Mouse (Mus musculus) liver, embryonic 14.5 days (tissue): ENCODE results near the gene Qtrt2.

Source experiments
- CTCF ChIP-seq: IDR thresholded peaks from 2 replicates; pipeline ENCODE4 v1.5.1; 2016; ENCODE audit warnings: antibody characterized with exemption, low read depth, control low read depth
- EP300 ChIP-seq: IDR thresholded peaks from 2 replicates; pipeline ENCODE4 v1.6.1; 2016; ENCODE audit warnings: antibody characterized with exemption, low read depth

GRCm38 (mm10) chr16:43963291-43963690 is 36.7 kb upstream of the Qtrt2 start:
- TF ChIP-seq CTCF: no peak
- no peak for TF ChIP-seq EP300
